Mouse (Mus musculus) megakaryocyte, embryonic 14.5 days (primary cell): ENCODE results near the gene Tex2.

Experiments used
- FLI1 ChIP-seq: IDR thresholded peaks from 2 replicates; pipeline ENCODE4 v1.6.1; 2012; ENCODE audit warnings: low read length, inconsistent platforms, mixed read lengths
- GATA1 ChIP-seq: IDR thresholded peaks from 3 replicates; pipeline ENCODE4 v1.6.1; 2012; ENCODE audit warnings: mixed read lengths, low read length, inconsistent platforms, borderline replicate concordance

- TF ChIP-seq GATA1, result no peak
- TF ChIP-seq FLI1, result no peak
Observed at GRCm38 (mm10) chr11:106514446-106514845, 98.8 kb downstream of the Tex2 start.
